Mouse (Mus musculus): Measurements from ENCODE around the gene Irgm2.
"Not testable (repeated sequence)": the region's sequence is repeated elsewhere in the genome, so short reads cannot be mapped to it uniquely, and the experiment has no call there.

The Irgm2 gene

DNA sequence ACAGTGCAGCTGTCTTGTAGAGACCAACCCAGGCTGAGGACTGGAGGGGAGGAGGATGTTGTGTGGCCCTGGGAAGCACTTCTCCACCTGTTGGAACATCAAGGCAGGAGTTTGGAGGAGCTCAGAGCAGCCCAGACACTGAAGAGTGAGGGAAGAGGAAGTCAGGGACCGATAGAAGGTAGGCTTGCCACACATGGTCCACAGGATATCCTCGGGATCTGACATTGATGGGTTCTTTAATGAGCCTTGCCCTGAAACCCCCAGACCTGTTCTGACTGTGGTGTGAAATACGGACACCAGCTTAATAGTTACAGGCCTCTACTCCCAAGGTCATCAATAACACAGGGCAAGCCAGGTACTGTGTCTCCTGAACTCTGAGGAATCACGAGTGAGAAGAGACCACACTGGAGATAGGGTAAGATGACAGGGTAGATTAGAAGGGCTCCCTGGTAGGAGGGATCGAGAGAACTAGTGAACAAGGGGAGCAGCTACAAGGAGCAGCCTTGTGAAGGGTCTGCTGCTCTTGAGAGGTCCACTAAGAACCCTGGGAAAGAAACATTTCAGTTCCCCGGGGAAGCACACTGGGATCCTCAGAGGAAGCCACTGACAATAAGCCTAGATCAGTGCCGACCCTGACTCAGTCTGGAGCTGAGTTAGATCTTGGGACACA lies 14.4 kb downstream of the Irgm2 start:
- no peak for DNase-seq (ENCODE audit: low spot score)

DNA sequence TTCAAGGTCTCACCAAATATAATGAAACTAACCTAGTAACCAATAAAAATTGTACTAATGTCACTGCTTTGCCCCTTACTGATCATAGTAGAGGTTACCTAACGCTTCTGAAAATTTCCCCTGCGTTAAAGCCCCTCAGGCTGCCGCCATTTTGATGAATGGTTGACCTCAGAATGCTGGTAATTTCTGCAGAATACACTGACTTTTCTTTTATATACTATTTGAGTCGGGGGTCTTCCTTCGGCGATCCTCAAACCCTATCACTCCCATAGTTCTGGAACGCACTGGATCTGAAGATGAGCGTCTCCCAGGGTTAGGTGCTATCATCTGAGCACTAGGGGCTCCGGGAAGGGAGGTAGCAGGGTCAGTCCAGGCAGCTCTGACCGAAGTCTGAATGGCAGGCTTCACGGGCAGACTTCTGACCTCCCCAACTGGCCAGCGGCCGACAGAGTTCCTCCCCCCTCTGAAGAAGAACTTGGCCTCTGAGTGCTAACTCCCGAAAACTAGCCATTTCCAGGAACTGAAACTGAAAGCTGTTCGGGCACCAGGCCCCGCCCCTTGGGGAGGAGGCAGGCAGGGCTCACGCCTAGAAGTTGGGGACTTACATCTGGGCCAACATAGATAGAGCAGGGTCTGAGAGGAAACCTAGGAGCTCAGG lies 15.1 kb downstream of the Irgm2 start:
- DNase-seq (ENCODE audit: low spot score), result peak; percentile 65

DNA sequence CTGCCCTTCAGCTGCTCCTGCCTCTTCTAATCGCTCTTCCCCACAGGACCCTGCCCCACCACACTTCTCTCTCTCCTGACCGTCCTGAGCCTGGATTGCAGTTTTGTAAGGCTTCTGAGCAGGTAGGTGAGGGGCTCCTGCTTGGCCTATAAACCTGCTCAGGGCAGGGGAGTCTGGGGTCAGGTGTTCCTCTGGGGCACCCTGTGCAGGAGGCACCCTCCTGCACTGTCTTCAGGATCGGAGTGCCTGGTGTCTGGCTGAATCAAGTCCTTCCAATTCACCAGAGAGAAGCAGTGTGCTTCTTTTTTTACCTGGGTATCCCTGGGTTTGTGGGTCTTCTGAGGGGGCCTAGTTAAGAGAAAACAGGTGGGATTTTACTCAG lies 15.6 kb downstream of the Irgm2 start:
- DNase-seq (ENCODE audit: low spot score), result not testable (repeated sequence)

DNA sequence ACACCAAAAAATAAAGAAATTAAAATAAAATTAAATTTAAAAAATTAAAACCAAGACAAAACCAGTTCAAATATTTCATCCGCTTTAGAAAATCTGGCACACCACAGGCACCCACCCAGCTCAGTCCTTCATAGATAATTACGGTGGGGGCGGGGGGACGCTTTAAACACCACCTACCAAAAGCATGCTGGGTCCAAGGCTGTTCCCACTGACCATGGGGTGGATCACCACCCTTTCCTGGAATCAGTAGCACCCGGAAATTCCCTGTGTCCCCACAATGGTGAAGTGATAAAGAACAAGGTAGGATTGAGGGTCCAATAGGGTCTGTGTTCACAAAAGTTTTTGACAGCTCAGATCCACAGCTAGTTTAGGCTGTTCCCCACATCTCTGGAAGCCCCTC lies 16.4 kb downstream of the Irgm2 start:
- DNase-seq (ENCODE audit: low spot score), result no peak

DNA sequence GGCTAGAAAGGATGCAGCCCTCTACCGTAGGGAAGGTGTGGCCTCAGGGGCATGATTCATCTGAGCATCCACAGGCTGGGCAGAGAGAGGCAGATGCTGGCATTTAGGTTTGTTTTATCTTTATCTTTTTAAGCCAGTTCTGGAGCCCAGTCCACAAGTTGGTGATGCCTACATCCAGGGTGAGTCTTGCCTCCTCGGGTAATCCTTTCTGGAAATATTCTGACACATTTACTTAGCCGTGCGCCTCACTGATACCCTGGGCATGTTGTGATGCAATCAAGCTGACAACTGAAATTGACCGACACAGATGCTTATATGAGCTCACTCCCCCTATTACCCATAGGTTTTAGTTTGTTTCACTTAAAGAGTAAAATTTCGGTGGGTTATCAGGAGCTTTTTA lies 17.4 kb downstream of the Irgm2 start:
- no peak for DNase-seq (ENCODE audit: low spot score)

DNA sequence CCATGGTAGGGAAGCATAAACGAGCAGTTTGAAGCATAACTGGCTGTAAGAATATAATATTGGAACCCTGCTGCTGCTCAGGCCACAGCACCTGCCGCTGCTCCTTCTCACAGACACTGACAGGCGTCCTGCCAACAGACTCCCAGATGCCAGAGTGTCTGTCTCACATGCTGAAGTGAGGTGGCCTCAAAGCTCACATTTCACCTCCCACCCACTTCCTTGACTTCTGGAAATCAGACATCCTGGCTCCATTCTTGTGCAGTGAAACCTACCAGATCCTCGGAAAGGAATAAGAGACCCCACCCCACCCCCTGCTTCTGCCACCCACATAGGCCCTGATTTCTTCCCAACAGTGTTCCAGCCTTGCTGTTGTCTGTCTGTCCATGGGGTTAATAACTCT lies 24.3 kb downstream of the Irgm2 start:
- DNase-seq (ENCODE audit: low spot score), result no peak

DNA sequence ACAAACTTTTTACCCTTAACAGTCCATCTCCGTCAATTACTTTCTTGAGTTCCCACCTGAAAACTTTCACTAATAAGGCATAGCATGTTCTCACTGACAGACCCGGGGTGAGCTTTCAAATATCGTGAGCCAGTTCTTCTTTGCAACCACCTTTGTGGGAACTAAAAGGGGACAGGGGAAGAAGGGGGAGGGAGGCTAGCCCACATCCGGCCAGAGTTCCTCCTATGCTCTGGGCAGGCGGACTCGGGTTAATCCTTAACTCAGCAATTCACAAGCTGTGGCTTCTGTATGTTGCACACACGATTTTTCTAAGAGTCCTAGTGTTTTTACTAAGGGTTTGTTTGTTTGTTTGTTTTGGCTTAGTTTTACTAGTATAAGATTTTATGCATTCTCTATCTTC lies 24.9 kb downstream of the Irgm2 start:
- no peak for DNase-seq (ENCODE audit: low spot score)

DNA sequence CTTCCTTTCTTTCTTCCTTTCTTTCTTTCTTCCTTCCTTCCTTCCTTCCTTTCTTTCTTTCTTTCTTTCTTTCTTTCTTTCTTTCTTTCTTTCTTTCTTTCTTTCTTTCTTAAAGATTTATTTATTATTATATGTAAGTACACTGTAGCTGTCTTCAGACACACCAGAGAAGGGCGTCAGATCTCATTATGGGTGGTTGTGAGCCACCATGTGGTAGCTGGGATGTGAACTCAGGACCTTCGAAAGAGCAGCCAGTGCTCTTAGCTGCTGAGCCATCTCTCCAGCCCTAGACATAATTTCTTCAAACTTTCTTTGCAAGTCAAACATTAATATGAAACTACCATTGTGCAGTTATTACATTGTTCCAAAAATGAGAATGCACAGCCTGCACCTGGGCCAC lies 25.5 kb downstream of the Irgm2 start:
- not testable (repeated sequence) for DNase-seq (ENCODE audit: low spot score)

DNA sequence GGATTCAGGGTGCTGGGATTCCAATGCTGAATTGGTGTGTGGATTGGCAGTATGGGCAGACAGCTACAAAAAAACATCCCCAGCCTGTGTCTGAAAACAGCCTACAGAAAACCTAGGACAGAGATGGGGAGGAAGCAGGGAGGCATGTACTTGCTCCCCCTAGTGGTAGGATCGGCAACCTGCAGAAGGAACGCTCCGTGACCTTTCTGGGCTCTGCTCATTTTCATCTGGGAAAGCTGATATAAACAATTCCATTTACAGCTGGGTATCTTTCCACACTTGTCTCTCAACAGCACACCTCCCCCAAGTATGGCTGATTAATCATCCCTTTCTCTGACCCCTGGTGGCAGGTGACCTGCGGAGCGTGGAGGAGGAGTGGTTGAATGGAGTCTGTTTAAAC lies 26.2 kb downstream of the Irgm2 start:
- DNase-seq (ENCODE audit: low spot score), result peak; percentile 90

DNA sequence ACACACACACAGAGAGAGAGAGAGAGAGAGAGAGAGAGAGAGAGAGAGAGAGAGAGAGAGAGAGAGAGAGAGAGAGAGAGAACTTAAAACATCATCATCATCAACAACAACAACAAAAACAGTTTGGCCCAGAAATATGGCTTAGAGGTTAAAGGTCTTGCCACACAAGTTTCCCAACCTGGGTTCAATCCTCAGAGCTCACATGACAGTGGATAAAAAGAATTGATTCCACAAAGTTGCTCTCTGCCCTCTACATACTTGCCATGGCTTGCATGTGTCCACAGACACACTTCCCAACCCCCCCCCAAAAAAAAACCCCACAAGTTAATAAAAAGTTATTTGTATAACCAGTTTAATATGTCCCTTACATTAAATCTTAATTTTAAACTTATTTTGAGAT lies 27.0 kb downstream of the Irgm2 start:
- no peak for DNase-seq (ENCODE audit: low spot score)

DNA sequence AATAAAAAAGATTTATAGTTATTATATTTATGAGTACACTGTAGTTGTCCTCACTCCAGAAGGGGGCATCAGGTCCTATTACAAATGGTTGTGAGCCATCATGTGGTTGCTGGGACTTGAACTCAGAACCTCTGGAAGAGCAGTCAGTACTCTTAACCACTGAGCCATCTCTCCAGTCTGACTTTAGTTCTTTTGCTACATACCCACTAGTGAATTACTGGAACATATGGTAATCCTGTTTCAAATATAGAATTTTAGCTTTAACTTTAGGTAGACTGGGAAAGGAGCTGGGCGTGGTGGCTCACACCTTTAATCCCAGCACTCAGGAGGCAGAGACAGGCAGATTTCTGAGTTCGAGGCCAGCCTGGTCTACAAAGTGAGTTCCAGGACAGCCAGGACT lies 28.6 kb downstream of the Irgm2 start:
- DNase-seq (ENCODE audit: low spot score), result not testable (repeated sequence)

DNA sequence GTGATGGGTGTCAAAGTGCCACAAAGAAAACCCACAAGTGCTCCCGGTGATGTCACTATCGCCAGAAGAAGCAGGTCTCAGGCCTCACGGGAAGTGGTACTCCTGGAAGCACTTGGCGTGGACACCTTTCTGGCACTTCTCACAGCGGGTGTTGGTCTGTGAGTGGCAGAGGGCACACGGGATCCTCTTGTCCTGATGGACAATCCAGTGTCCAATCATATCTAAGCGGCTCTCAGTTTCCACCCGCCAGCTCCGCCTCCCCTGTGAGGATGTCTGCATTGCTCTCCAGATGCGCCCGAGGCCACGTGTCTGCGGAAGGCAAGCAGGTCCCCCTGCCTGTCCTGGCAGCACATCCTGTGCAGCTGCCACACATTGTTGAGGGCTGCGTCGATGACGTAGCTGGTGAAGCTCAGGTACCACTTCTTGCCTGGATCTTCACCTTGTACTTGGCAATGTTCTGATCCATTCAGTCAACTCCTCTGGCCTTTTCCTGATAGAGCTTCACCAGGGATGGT lies 31.0 kb downstream of the Irgm2 start:
- peak; percentile 28 for DNase-seq (ENCODE audit: low spot score)

DNA sequence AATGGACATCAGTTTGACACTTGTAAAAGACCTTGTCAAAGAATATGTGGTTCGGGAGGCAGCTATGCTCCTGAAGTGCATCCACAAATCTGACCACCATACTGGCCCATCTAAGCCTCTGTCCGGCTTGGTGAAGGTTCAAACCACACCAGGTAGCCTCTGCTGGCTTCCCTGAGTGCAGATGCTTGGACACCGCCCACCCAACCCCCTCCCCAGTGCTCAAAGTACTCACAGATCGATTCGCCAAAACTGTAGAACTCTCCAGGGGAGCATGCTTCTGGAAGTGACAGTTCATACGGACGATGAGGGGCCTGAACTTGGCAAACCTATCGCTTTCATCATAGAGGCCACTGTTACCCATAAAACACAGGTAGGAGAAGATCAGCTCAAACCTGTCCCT lies 31.7 kb downstream of the Irgm2 start:
- DNase-seq (ENCODE audit: low spot score), result no peak

DNA sequence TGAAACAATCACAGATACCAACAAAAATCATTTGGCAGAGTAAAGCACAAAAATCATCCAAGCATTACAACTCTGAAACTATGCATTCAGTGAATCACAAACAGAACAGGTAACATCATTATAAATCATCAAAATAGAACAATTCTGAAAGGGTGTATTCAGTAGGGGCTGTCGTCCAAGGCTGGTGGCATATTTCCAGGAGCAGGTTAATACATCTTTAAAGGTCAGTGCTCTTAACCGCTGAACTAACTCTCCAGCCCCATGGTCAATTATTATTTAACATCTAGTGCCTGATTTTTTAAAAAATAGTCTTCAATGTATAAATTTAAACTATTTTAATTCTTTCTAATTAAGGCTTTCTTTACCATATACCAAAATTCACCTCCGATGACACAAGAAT lies 35.1 kb downstream of the Irgm2 start:
- not testable (repeated sequence) for DNase-seq (ENCODE audit: low spot score)

DNA sequence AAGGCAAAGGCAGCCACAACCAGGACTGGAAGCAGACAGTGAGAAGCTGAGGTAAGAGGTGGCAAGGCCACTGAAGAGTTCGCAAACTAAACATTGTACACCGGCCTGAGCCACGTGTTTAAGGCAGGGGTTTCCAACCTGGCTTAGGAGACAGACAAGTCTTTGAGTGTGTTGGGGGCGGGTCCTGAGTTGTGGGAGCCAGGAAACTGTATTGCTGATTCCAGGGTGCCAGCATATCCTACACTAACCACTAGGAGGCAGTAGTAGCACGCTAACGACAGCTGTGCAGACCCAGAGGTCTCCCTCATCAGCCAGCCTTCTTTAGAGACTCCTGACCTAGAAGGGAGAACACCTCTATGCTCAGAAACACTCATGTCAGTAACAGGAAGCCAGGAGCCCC lies 35.7 kb downstream of the Irgm2 start:
- peak; percentile 83 for DNase-seq (ENCODE audit: low spot score)

DNA sequence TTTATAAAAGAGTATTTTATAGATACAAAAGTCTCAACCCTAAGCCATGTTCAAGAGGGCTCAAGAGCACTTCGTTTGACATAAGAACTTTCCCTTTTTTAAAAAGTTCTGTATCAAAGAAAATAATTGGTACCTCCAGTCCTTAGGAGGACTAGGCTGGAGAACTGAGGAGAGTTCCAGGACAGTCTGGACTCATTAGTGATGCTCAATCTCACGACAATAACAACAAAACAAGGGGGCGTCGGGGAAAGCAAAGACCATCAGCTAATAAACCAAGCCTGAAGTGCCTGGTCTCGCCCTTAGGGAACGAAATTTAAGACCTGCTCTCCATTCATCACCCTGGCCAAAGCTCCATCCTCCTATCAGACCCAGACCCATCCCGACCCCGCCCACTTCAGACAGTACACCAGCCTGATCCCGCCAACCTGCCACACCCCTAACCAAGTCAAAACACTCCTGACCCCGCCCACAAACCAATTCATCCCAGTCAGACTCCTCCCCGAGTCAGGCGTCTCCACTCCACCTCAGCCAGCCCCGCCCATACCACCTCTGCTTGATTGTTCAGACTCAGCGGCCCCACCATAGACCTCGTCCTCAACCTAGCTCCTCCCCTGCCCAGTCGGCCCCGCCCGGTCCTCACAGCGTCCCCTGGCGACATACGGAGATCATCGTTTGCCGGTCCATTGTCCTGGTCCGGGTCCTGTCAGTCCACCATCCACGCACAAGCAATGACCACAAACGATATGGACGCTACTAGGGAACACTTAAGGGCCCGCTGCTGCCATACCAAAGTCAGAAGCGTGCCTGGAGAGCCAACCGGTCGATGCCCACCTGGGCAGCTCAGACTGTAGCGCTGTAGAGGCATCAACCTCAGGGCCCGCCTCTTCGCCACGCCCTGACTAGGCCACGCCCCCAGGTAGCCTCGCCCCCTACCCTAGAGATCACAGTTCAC lies 39.7 kb downstream of the Irgm2 start:
- DNase-seq (ENCODE audit: low spot score), result peak; percentile 90

DNA sequence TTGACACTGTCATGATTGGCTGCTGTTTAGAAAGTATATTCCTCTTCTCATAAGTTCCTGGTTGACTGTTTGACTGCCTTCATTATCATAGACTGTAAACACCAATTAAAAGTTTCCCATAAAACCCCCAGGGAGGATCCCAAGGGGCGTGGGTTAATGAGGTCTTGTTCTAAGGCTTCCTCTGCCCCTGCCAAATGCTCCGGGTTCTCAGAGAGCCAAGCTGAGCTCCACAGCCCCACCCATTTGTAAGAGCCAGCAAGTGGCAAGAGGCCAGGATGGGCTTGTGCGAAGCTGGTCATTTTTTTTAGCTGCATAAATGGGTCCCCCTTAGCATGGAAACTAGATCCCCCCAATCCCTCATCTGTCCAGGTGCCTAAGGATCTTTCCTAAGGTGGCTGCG lies 47.9 kb downstream of the Irgm2 start:
- DNase-seq (ENCODE audit: low spot score), result no peak

DNA sequence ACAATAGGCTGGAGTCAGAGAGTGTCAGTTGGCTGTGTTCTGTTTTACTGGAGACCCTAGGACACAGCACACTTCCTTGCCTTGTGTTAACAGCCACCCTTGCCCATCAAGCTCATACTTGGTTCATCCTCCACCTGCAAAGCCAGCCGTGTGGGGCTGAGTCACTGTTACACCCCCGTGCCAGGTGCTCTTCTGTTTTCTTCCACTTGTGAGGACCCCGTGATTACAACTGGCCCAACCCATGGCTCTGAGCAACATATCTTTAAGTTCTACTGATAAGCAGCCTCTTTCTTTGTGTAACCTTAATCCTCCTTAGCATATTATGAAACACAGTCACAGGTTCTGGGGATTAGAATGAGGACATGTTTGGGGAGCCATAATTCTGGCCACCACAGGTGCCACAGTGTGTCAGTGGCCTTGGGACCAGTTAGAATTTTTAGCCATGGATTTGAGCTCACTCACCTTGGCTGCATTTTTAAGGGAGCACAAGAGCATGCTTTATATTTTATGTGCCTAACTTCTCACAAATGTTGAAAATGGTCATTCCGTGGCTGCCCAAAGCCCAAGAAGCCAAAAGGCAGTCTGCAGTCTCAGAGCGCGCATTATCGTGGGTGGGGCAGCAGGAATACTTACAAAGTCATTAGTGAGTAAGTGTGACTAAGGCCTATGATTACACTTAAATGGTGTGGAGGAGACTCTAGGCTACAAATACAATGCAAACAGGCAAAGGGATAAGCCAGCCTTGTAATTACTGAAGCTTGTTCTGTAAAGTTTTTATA lies 50.0 kb downstream of the Irgm2 start:
- DNase-seq (ENCODE audit: low spot score), result no peak

DNA sequence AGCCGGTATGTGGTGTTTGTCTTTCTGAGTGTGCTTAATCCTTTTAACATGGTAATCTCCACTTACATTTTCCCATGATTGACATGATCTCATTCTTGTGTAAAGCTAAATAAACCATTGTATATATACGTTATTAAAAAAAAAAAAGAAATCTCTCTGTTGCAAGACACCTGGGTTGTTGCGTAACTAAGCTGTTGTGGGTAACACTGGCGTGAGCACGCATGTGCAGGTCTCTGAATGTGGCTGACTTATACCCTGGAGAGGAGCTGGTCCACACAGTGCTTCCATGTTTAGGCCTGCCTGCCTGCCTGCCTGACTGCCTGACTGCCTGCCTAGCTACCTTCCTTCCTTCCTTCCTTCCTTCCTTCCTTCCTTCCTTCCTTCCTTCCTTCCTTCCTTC lies 51.1 kb downstream of the Irgm2 start:
- DNase-seq (ENCODE audit: low spot score), result no peak

DNA sequence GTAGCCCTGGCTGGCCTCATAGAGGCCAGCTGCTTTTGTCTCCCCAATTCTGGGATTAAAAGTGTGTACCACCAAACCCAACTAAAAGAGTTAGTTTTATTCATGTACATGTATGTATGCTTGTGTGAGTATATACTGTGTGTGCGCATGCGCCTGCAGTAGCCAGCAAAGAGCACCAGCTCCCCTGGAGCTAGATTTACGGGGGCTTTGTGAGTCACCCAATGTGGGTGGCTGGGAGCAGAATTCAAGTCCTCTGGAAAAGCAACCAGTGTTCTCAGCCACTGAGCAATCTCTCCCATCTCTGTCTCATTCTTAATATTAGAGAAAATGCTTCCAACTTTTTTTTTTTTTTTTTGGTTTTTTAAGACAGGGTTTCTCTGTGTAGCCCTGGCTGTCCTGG lies 55.0 kb downstream of the Irgm2 start:
- DNase-seq (ENCODE audit: low spot score), result no peak

DNA sequence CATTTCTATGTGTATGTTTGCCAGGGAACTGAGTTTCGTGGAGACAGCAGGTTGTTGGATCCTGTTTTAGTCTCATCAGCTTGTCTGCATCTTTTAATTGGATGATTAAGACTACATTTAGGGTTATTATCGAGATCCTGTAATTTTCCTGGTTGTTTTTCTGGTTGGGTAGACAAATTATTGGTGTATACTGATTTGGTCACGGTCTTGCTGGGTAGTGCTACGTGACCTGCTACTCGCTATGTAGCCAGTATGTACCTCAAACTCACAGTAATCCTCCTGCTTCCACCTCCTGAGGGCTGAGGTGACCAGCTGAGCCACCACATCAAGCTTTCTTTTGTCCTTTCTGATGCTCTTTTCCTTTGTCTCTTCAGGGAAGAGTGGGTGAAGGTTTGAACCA lies 58.4 kb downstream of the Irgm2 start:
- DNase-seq (ENCODE audit: low spot score), result no peak

DNA sequence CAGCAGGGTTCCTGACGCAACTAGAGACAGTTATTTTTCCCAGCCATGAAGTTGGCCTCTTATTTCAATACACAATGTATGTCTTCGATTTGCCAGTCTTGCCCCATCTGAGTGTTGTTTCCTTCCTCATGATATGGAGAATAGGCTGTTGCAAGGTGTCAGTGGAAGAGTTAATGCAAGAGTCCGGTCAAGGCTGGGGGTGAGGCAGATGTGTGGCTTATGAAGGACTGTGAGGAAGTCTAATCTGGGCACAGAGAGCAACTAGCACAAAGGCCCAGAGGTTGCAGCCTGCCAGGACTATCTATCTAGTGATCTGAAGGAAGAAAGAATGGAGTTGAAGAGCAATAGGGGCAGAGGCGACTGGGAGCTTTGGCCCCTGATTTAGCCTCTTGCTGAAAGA lies 60.7 kb downstream of the Irgm2 start:
- no peak for DNase-seq (ENCODE audit: low spot score)

Measured in embryo, embryonic 10 days (tissue).